In the genomic region with DNA sequence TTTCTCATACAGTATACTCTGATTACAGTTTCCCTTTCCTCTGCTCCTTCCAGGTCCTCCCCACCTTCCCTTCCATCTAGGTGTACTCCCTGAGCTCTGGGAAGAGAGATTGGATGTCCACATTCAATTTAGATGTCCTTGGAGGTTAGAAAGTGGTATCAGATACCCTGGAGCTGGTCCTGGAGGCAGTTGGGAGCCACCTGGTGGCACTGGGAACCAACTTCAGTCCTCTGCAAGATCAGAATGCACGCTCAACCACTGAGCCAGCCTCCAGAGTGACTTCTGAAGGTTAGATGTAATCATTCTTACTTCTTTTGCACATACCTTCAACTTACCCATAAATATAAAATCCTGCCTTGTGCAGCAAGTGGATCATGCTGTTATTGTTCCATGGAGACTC, we compare ENCODE assay signal across 8 mouse cellular contexts.
DNase-seq lines count a peak whose midpoint lies in the region; ATAC-seq and TF ChIP-seq lines count a peak whose summit lies in the region.

No protein-coding gene starts in this region.

- no peak overlapping the region for H3K4me2 ChIP-seq in midbrain, postnatal 0 days (ENCODE audit: low read depth, low read length, poor library complexity, severe bottlenecking)
- H3K4me2 ChIP-seq in midbrain, embryonic 15.5 days: no peak overlapping the region
- H3K4me2 ChIP-seq in embryonic facial prominence, embryonic 11.5 days (ENCODE audit: low read depth, low read length): no peak overlapping the region

- TF ChIP-seq CTCF in heart, adult 2 months (IDR thresholded peaks at IDR 0.05): peak; percentile 61
- TF ChIP-seq CTCF in midbrain, postnatal 0 days (IDR thresholded peaks at IDR 0.05): peak; percentile 41

- ATAC-seq in midbrain, postnatal 0 days (ENCODE audit: low FRiP score): no peak
- ATAC-seq in midbrain, embryonic 15.5 days (replicated peaks): no peak
- ATAC-seq in embryonic facial prominence, embryonic 11.5 days (replicated peaks; ENCODE audit: insufficient number of reproducible peaks, low FRiP score, low TSS enrichment, low read depth): no peak

- no peak overlapping the region for H3K4me3 ChIP-seq in heart, adult 2 months
- no peak overlapping the region for H3K4me3 ChIP-seq in midbrain, postnatal 0 days (ENCODE audit: low read depth, low read length)
- H3K4me3 ChIP-seq in midbrain, embryonic 15.5 days: no peak overlapping the region
- H3K4me3 ChIP-seq in embryonic facial prominence, embryonic 11.5 days (ENCODE audit: low read depth, low read length): no peak overlapping the region

- H3K4me1 ChIP-seq in heart, adult 2 months (ENCODE audit: control insufficient read depth, insufficient read depth, low read length): peaks cover 7% of the 10 kb centered on the region; the same call in 1 of the 2 replicates
- H3K4me1 ChIP-seq in midbrain, postnatal 0 days (ENCODE audit: insufficient read depth, low read length): no peaks in the 10 kb centered on the region
- no peaks in the 10 kb centered on the region for H3K4me1 ChIP-seq in midbrain, embryonic 15.5 days
- H3K4me1 ChIP-seq in embryonic facial prominence, embryonic 11.5 days (ENCODE audit: control insufficient read depth, insufficient read depth, low read length): no peaks in the 10 kb centered on the region

- no peaks in the 10 kb centered on the region for H3K27me3 ChIP-seq in heart, adult 2 months (ENCODE audit: control insufficient read depth, insufficient read depth, low read length)
- no peaks in the 10 kb centered on the region for H3K27me3 ChIP-seq in midbrain, postnatal 0 days (ENCODE audit: insufficient read depth, low read length)
- H3K27me3 ChIP-seq in midbrain, embryonic 15.5 days (replicated peaks): no peaks in the 10 kb centered on the region
- H3K27me3 ChIP-seq in embryonic facial prominence, embryonic 11.5 days (ENCODE audit: control insufficient read depth, insufficient read depth, low read length): no peaks in the 10 kb centered on the region

- H3K79me2 ChIP-seq in heart, adult 2 months (replicated peaks; ENCODE audit: control insufficient read depth, insufficient read depth, low read length): no peaks in the 10 kb centered on the region

- DNase-seq in heart, adult 2 months: no peak
- DNase-seq in heart, postnatal 36 days: no peak
- DNase-seq in midbrain, postnatal 0 days (ENCODE audit: low spot score): peak; percentile 10
- peak; percentile 12 for DNase-seq in embryonic facial prominence, embryonic 11.5 days (ENCODE audit: low spot score)
- peak; percentile 64 for DNase-seq in skeletal muscle tissue, adult 2 months (ENCODE audit: low read depth, low spot score)
- no peak for DNase-seq in heart, adult 18-20 months
- no peak for DNase-seq in spleen, adult 12 weeks (ENCODE audit: low spot score)

- intact Hi-C loops in heart, adult 2 months (cut with DNase I): loop anchor here (10.0 kb wide), 1 partner anchor 160 kb away; no protein-coding TSS in a partner anchor
- intact Hi-C loops in heart, postnatal 36 days (cut with DNase I): no loop called here

- no peak overlapping the region for H3K27ac ChIP-seq in heart, adult 2 months
- H3K27ac ChIP-seq in midbrain, postnatal 0 days (ENCODE audit: low read depth, low read length): no peak overlapping the region
- H3K27ac ChIP-seq in midbrain, embryonic 15.5 days: no peak overlapping the region
- no peak overlapping the region for H3K27ac ChIP-seq in embryonic facial prominence, embryonic 11.5 days (replicated peaks; ENCODE audit: low read depth, low read length)

- WGBS in heart, adult 2 months: 66% methylated on average over 1 of the region's 1 CpGs
- WGBS in midbrain, postnatal 0 days: 69% methylated on average over 1 of the region's 1 CpGs
- 65% methylated on average over 1 of the region's 1 CpGs for WGBS in midbrain, embryonic 15.5 days
- WGBS in embryonic facial prominence, embryonic 11.5 days: 50% methylated on average over 1 of the region's 1 CpGs

- TF ChIP-seq POLR2A in heart, adult 2 months (IDR thresholded peaks at IDR 0.05; ENCODE audit: insufficient read depth, low read depth, low read length): no peak

- TF ChIP-seq EP300 in heart, adult 2 months (IDR thresholded peaks at IDR 0.05; ENCODE audit: insufficient read depth, low read depth, low read length): no peak

- H3K9me3 ChIP-seq in midbrain, postnatal 0 days (ENCODE audit: low read length): no peaks in the 10 kb centered on the region
- no peaks in the 10 kb centered on the region for H3K9me3 ChIP-seq in midbrain, embryonic 15.5 days
- H3K9me3 ChIP-seq in embryonic facial prominence, embryonic 11.5 days (replicated peaks; ENCODE audit: control insufficient read depth, low read length): no peaks in the 10 kb centered on the region

- no peaks in the 10 kb centered on the region for H3K36me3 ChIP-seq in heart, adult 2 months (ENCODE audit: control insufficient read depth, insufficient read depth, low read length)
- H3K36me3 ChIP-seq in midbrain, postnatal 0 days (ENCODE audit: insufficient read depth, low read length): no peaks in the 10 kb centered on the region
- no peaks in the 10 kb centered on the region for H3K36me3 ChIP-seq in midbrain, embryonic 15.5 days (replicated peaks)
- H3K36me3 ChIP-seq in embryonic facial prominence, embryonic 11.5 days (replicated peaks; ENCODE audit: control insufficient read depth, insufficient read depth, low read depth, low read length): no peaks in the 10 kb centered on the region

- H3K9ac ChIP-seq in heart, adult 2 months (ENCODE audit: low read depth, low read length): no peak overlapping the region
- H3K9ac ChIP-seq in midbrain, postnatal 0 days (replicated peaks; ENCODE audit: low read length, poor library complexity, severe bottlenecking): no peak overlapping the region
- no peak overlapping the region for H3K9ac ChIP-seq in midbrain, embryonic 15.5 days
- H3K9ac ChIP-seq in embryonic facial prominence, embryonic 11.5 days (replicated peaks; ENCODE audit: low read length): no peak overlapping the region

Comparison
In these comparisons a context has a peak if more than half of its experiments do, and no peak if none do; other contexts are left out.
1. DNase-seq: peak in midbrain, postnatal 0 days (single experiment), embryonic facial prominence, embryonic 11.5 days (single experiment) and skeletal muscle tissue, adult 2 months (single experiment); none in heart, adult 2 months (0 of 2), heart, postnatal 36 days (0 of 2), heart, adult 18-20 months (0 of 2) and spleen, adult 12 weeks (single experiment).